Mouse (Mus musculus) adrenal gland, adult 2 months (tissue): ENCODE data around the gene Cd302. TPM values are rescaled to one million over a fixed set of nuclear protein-coding genes. Genes with fewer than 3 reads are reported as not detected.

Source experiments
- DNase-seq: peaks from one replicate; pipeline ENCODE4 v3.0.0; 2021
- polyA plus RNA-seq: library from polyadenylated mRNA; depleted of rRNA; stranded (reverse); fragments of >200 nt; gene quantifications from 2 replicates; pipeline ENCODE4 v1.2.3, GENCODE M21; 2012
- total RNA-seq, 2 experiments: library from RNA; stranded (reverse); gene quantifications; 2 replicates each; pipeline ENCODE4 v1.2.3; 2021

The Cd302 gene
- total and polyA plus RNA-seq, 3 experiments: 10.1 to 44.6 (median 32.0) TPM

- no peak for DNase-seq
These were observed 30.8 kb downstream of the Cd302 start for GRCm38 (mm10) chr2:60253506-60253905.

DNA sequence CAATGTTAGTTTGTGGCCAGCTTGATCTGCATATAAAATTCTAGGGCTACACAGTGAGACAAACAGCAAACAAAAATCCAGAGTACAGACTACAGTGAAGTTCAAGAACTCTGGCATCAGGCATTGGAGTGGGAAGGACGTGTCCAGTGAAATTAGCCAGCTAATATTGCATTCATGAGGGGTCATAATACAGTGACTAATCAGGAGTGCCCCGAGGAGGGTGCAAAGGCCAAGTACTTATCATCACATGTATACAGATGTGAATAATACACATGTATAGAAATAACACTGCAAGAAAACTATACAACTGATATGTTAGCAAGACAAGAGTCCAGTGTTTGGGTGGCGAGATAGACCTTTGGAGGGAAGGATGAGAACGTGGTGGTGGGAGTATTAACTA lies 31.5 kb downstream of the Cd302 start:
- DNase-seq: no peak

DNA sequence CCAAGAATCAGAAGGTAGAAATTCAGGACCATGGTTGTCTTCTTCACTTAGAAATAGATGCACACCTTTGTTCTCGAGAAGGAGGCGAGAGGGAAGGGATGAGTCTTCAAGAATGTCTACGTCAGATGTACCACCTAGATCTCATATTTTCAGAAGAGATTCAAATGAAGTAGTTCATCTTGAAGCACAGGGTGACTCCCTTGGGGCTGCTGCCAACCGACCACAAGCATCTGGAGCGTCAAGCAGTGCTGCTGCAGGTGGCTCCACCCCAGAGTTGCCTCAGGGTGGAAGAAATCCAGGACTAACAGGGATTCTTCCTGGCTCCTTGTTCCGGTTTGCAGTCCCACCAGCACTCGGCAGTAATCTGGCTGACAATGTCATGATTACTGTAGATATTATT lies 49.8 kb downstream of the Cd302 start:
- DNase-seq: no peak

DNA sequence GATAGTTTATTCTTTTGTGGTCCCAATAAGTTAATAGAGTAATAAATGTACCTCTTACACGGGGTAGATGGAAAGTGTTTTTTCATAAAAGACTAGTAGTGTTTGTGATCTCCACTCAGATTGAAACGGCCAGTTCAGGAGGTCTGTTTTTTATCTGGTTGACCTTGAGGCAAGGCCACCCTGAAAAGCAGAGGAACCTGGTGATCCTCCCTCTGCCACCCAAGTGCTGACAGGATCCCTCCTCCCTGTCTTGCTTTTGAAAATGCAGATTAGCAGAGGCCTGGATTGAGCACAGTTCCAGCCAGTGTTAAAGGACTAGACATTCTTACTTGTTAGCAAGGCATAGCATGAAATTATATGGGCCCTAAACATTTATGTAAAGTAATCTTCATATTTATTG lies 51.1 kb downstream of the Cd302 start:
- peak; percentile 59 for DNase-seq

GRCm38 (mm10) chr2:60230361-60230760 lies 53.9 kb downstream of the Cd302 start:
- no peak for DNase-seq

DNA sequence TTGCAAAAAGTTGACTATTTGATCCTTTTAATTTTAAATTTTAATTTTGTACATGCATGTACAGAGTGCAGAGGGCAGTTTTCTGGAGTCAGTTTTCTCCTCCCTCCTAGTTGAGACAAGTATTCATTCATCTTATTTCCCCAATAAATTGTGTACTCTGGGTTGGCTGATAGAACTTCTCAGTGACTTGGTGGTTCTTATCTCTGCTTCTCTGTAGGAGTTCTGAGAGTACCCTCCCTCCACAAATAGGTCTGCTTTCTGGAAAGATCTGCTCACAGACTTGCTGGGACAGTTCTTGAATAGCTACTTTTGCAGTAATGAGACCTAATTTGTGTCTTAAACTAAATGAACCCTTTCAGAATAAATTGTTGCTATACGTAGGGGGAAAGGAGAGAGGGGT lies 55.8 kb downstream of the Cd302 start:
- no peak for DNase-seq

DNA sequence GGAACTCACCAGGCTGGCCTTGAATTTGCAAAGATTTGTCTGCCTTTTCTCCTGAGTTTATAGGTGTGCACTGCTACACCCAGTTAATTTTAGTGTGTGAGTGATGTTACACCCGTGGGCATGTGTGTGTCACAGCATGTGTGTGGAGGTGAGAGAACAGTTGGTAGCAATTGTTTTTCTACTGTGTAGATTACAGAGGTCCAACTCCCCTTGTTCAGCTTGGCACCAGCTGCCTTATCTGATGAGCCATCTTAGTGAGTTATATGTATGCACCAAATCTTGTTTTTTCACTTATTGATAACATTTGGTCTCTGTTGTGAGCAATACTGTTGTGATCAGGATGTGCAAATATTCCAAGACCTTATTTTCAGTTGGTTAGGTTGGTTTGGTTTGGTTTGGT lies 60.8 kb downstream of the Cd302 start:
- no peak for DNase-seq

DNA sequence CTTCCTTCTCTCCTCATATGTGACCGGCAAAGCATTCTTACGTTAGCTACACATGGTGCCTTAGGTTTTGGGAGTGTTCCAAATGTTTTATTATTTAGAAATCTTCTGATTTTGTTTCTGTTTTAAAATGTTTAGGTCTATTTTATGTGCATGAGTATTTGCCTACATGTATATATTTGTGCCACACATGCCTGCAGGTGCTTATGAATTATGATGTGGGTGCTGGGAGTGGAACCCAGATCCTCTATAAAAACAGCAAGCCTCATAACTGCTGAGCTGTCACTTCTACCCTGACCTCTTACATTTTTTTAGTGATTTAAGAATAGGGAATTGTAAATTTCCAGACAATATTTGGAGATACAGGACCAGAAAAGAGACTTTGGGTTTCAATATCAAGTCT lies 62.3 kb downstream of the Cd302 start:
- no peak for DNase-seq

DNA sequence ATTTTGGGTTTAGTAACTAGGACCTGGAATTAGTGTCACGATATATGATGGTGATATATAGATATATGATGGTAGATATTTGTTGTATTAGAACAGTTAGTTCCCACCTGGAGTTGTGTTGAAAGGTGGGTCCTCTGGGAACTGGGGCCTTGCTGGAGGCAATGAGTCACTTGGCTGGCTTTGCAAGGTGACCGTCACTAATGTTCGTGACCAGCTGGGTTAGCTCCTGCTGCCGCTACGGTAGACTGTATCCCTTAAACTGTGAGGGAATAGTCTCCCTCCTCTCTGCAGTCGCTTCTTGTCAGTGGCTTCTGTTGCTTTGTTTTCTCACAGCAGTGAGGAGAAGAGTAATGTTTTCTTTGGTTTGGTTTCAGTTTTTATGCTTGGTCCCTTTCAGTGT lies 63.1 kb downstream of the Cd302 start:
- peak; percentile 71 for DNase-seq

- DNase-seq: no peak
These were observed 66.7 kb downstream of the Cd302 start for GRCm38 (mm10) chr2:60217620-60218019.

DNA sequence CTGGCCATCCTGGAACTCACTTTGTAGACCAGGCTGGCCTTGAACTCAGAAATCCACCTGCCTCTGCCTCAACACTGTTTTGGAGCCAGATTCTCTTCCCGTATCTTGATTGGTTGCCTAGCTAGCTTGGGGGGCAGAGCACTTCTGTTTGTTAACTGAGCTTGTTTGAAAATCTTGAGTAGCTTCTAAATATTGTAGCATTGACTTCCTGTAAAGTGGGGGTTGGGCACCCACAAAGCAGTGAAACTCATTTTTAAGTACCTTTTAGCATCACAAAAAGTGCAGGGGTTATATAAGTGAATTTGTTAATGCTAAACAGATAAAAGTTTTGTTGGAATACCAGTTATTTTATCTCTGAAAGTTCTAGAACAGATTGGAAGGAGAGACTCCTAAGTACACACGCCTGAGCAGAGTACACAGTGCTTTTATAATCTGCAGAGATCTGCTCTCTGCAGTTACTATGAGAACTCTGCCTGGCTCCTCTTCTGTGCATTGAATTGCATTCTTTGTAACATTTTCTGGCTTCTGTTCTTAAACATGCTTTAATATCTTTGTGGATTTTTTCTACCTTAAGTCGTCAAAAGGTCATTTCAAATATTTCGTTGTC lies 67.6 kb downstream of the Cd302 start:
- no peak for DNase-seq

GRCm38 (mm10) chr2:60214683-60215082 lies 69.6 kb downstream of the Cd302 start:
- no peak for DNase-seq

DNA sequence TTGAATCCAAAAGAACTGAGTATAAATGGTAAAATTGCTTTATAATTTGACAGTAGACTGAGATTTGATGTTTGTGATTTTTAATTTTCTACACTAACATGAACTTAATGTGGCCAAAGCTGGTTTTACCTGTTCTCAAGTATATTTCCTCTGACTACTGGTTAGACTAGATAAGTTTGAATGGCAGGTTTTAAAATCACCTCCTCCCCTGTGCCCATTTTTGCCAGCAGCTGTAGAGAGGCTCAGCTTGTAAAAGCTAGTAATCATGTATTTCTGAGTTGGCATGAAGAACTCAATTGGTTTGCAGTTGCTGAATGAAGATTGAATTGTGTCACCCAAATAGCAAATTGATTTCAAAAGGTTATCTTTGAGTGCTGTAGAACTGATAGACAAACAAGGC lies 71.8 kb downstream of the Cd302 start:
- DNase-seq: no peak

DNA sequence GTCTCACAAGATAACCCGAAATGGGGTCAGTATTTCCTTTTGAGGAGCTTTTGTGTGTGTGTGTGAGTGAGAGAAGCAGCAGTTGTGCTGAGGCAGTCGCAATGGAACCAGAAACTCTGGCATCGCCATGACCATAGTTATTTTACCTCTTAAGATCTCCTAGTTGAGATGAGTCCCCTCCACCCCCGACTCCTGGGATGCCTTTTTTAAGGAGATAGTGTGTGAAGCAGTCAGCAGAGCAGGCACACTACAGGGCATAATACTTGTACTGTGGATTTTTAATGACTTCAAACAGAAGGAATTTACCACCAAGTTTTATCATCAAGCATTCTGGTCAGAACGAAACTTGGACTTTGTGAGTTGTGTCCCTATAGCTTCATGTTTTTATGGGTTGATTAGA lies 73.5 kb downstream of the Cd302 start:
- DNase-seq: peak; percentile 14

GRCm38 (mm10) chr2:60209703-60210651 lies 74.3 kb downstream of the Cd302 start, which contains the start of the genes Baz2b and March7:
Gene Baz2b (minus strand): TSS chr2:60209839.
Gene March7 (plus strand): TSS chr2:60209887.
- DNase-seq: peak; percentile 93

GRCm38 (mm10) chr2:60209122-60209611 lies 75.1 kb downstream of the Cd302 start:
- DNase-seq: peak; percentile 76

DNA sequence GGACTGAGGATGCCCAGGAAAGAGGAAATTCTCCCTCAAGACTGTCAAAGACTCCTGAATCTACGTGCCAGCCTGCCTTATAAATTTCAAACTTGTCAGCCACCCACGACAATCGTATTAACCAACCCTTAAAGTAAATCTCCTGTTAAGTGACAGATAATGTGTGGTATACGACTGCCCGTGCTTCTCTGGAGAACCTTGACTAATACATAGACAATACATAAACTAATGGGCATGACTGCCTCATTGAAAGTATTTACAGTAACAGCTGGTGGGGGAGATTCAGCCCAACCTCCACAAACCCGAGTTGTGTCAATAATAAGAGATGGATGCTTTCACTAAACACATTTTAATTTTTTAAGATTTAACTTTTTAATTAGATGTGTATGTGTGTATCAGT lies 78.5 kb downstream of the Cd302 start:
- no peak for DNase-seq

DNA sequence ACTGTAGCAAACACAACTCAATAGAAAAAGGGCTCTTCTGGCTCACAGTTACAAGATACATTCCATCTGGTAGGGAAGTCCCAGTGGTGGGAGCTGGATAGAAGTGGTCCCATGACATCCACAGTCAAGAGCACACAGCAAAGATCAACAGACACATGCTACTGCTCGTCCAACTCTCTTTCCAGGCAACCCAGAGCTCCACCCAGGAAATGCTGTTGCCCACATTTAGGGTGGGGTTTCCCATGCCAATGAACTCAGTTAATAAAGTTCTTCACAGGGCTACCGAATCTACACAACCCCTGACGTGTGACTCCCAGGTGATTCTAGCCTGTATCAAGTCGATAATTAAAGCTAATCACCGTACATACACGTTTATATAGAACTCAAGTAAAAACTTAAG lies 80.1 kb downstream of the Cd302 start:
- no peak for DNase-seq

GRCm38 (mm10) chr2:60203733-60204132 lies 80.6 kb downstream of the Cd302 start:
- DNase-seq: no peak

GRCm38 (mm10) chr2:60202900-60203530 lies 81.3 kb downstream of the Cd302 start:
- DNase-seq: no peak
